Mouse (Mus musculus): ENCODE results near the gene Gm7714. TPM values are rescaled to one million over a fixed set of nuclear protein-coding genes. Genes with fewer than 3 reads are reported as not detected.
"Not testable (repeated sequence)": the region's sequence is repeated elsewhere in the genome, so short reads cannot be mapped to it uniquely, and the experiment has no call there.

Gene Gm7714
- polyA plus RNA-seq (2012; rRNA removed): not detected in 2 replicates

DNA sequence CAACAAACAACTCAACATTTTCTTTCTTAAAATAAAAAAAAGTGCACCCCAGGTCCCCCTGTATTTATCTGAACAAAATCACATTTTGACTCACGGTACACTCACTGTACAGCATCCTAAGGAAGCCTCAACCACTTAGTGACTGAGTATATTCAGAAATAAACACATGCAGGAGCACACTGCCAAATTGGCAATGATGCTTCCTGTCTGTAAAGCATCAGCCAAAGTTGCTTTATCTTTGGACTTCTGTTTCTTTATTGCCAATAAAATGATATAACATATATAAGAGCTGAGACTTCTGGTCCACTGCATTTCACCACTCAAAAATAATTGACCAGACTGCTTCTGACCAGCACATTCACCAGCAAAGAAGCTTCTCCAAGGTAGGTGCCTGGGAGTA lies at the start of gene Gm7714:
TSS of gene Gm7714 (plus strand) at position 301 of the 400 bp plus-strand sequence.
- DNase-seq (ENCODE audit: low read depth, low spot score): no peak
- WGBS: 67% methylated on average over 1 of the region's 1 CpGs

DNA sequence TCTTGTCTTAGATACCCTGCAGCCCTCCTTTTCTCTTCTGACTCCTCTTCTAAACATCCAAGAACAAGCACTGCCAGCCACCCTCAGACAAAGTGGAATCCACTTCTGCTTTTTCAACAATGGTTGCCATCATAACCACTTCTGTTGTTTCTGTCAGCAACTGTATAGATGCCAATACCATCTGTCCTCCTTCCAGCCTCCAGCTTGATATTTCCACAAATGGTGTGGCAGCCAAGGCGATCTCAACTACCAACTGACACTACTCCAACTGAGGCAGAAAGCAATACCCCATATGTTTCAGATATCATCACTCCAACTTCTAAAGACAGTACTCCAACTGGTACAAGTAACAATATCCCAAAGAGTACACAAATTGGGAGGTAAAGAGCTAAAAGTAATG lies 12.2 kb upstream of the Gm7714 start:
- 90% methylated on average over 1 of the region's 1 CpGs for WGBS
- DNase-seq (ENCODE audit: low read depth, low spot score): no peak

DNA sequence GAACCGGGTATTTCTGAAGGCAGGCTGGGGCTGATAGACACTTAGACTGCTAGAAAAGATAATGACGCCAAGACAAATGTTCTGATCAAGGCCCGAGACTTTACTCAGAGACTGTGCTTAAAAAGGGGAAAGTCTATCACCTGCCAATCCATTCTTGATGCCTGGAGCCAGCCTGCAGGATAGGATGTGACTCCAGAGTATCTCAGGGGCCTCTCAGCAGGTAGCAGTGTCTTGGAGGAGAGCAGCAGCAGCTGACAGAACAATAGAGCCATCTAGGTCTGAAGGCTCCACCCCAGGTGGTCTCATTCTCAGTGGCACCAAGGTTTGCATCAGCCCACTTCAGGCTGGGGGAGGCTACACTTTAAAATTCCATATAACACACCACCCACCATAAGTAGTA lies 42.6 kb downstream of the Gm7714 start:
- DNase-seq (ENCODE audit: low read depth, low spot score): not testable (repeated sequence)
- 66% methylated on average over 3 of the region's 3 CpGs for WGBS

DNA sequence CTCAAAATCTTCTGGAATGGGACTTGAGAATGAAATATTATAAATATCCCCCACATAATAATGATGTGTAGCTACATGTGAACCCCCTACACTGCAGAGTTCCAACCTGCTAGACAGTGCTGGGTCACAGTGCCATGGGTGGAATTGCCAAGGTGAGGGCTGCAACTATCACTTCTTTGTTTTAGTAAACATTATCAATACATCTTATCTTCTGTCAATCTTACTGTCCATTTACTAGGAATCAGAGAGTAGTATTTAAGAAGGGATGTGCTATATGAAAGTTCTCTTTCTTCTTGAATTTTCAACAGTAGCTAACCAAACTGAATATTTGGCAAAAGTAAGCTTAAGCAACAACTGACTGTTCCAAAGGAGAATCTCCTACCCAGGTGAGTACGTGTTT lies 48.3 kb downstream of the Gm7714 start, which contains the start of gene Prol1:
TSS of gene Prol1 (plus strand) at position 301 of the 400 bp plus-strand sequence.
- DNase-seq (ENCODE audit: low read depth, low spot score): no peak
- 92% methylated on average over 1 of the region's 1 CpGs for WGBS

Other genes with a start within 250 kb of the Gm7714 start
- gene Smr2, start 182.4 kb upstream of the Gm7714 start, polyA plus RNA-seq (2012; rRNA removed): not detected in 2 replicates
- gene Gm11116, start 157.4 kb upstream of the Gm7714 start, polyA plus RNA-seq (2012; rRNA removed): not detected in 2 replicates
- gene Gm11115, start 114.8 kb upstream of the Gm7714 start, polyA plus RNA-seq (2012; rRNA removed): not detected in 2 replicates
- gene Prol1, start 48.4 kb downstream of the Gm7714 start, polyA plus RNA-seq (2012; rRNA removed): not detected in 2 replicates
- not detected in 2 replicates for gene Amtn, start 107.2 kb downstream of the Gm7714 start, polyA plus RNA-seq (2012; rRNA removed)
- gene Ambn, start 187.1 kb downstream of the Gm7714 start, polyA plus RNA-seq (2012; rRNA removed): not detected in 2 replicates
- gene Enam, start 219.1 kb downstream of the Gm7714 start, polyA plus RNA-seq (2012; rRNA removed): 0.04 TPM in 1 of 2 replicates, not detected in the other

Measured in large intestine, adult 2 months (tissue).